Mouse (Mus musculus) lung, postnatal 0 days (tissue): ENCODE data around the gene Fdps. TPM values are rescaled to one million over a fixed set of nuclear protein-coding genes. Genes with fewer than 3 reads are reported as not detected.

ENCODE experiments used
- ATAC-seq: fragments of 200-750 bp; cut with Nextera tagmentation; 2 replicates; pipeline ENCODE4 v1.8.0; 2017; ENCODE audit warnings: moderate library complexity
- DNase-seq: peaks from one replicate; pipeline ENCODE4 v3.0.0-alpha.2; 2016; ENCODE audit warnings: low spot score
- H3K27ac ChIP-seq: fragments of 300-500 bp; sonication (generic); 2 replicates; pipeline ENCODE4 v1.5.1; 2014; ENCODE audit warnings: antibody characterized with exemption, mild to moderate bottlenecking, low read length, mixed read lengths
- H3K27me3 ChIP-seq: fragments of 300-500 bp; sonication (generic); replicated peaks from 2 replicates; pipeline ENCODE4 v1.6.1; 2014; ENCODE audit warnings: low read length, mixed read lengths; ENCODE audit not compliant: insufficient read depth
- H3K36me3 ChIP-seq: fragments of 300-500 bp; sonication (generic); 2 replicates; pipeline ENCODE4 v1.6.1; 2014; ENCODE audit warnings: low read length, mixed read lengths; ENCODE audit not compliant: insufficient read depth
- H3K4me1 ChIP-seq: fragments of 300-500 bp; sonication (generic); 2 replicates; pipeline ENCODE4 v1.6.1; 2014; ENCODE audit warnings: antibody characterized with exemption, low read depth, low read length, mixed read lengths; ENCODE audit not compliant: insufficient read depth
- H3K4me2 ChIP-seq: fragments of 300-500 bp; sonication (generic); replicated peaks from 2 replicates; pipeline ENCODE4 v1.6.1; 2014; ENCODE audit warnings: low read depth, mild to moderate bottlenecking, low read length, moderate library complexity, mixed read lengths
- H3K4me3 ChIP-seq: fragments of 300-500 bp; sonication (generic); 2 replicates; pipeline ENCODE4 v1.5.1; 2014; ENCODE audit warnings: low read depth, low read length
- H3K9ac ChIP-seq: fragments of 300-500 bp; sonication (generic); replicated peaks from 2 replicates; pipeline ENCODE4 v1.6.1; 2014; ENCODE audit warnings: low read depth, mild to moderate bottlenecking
- H3K9me3 ChIP-seq: fragments of 300-500 bp; sonication (generic); 2 replicates; pipeline ENCODE4 v1.6.1; 2016; ENCODE audit warnings: low read length, mixed read lengths
- CTCF ChIP-seq: IDR thresholded peaks from 2 replicates; pipeline ENCODE4 v1.5.1; 2016; ENCODE audit warnings: antibody characterized with exemption, mild to moderate bottlenecking
- EP300 ChIP-seq: IDR thresholded peaks from 2 replicates; pipeline ENCODE4 v1.6.1; 2016; ENCODE audit warnings: antibody characterized with exemption, mild to moderate bottlenecking, control low read depth
- WGBS: fragments of 180-500 bp; shearing (Covaris S2); extraction: QIAGEN DNeasy Blood & Tissue Kit; methylation state at CpG from one replicate; pipeline ENCODE4 v1.1.7; 2014; 5-methylcytosine and 5-hydroxymethylcytosine counted together
- polyA plus RNA-seq: library from polyadenylated mRNA; unstranded; fragments of >200 nt; fragmentation: Nextera tagmentation; extraction: Ambion mirVana; gene quantifications from 2 replicates; pipeline ENCODE4 v1.2.1, GENCODE M21; 2015

The Fdps gene
- polyA plus RNA-seq, 1 experiment from 2014 or later = 185 TPM

GRCm38 (mm10) chr3:89136365-89136764 lies 34.6 kb upstream of the Fdps start:
- Histone ChIP-seq H3K9ac (no peak overlapping the region), H3K4me3 (no peak overlapping the region), H3K36me3 (no peaks in the 10 kb centered on the region), H3K27ac (no peak overlapping the region), H3K4me1 (no peaks in the 10 kb centered on the region), H3K27me3 (no peaks in the 10 kb centered on the region), H3K4me2 (no peak overlapping the region), H3K9me3 (no peaks in the 10 kb centered on the region)
- no peak for DNase-seq
- 33% methylated on average over 9 of the region's 9 CpGs for WGBS
- peak; percentile 54; the same call in 1 of the 2 replicates for ATAC-seq
- TF ChIP-seq CTCF (peak; percentile 36), EP300 (no peak)

GRCm38 (mm10) chr3:89135958-89136357 lies 34.2 kb upstream of the Fdps start, which contains the start of gene Pklr:
TSS of gene Pklr (plus strand) at chr3:89136142.
- H3K4me3 ChIP-seq = no peak within 1 kb of the TSS
- H3K9ac ChIP-seq = no peak within 1 kb of the TSS
- 65% methylated on average over 3 of the region's 3 CpGs for WGBS
- no peaks in the 10 kb centered on the region for H3K4me1 ChIP-seq
- ATAC-seq (no peak), DNase-seq (no peak)
- H3K27me3 ChIP-seq = no peaks in the 10 kb centered on the region
- H3K4me2 ChIP-seq = no peak within 1 kb of the TSS
- TF ChIP-seq EP300 (no peak), CTCF (no peak)
- no peaks in the 10 kb centered on the region for H3K9me3 ChIP-seq
- no peaks in the 10 kb centered on the region for H3K36me3 ChIP-seq
- H3K27ac ChIP-seq = no peak within 1 kb of the TSS

GRCm38 (mm10) chr3:89133752-89134151 lies 32.0 kb upstream of the Fdps start:
- Histone ChIP-seq H3K4me1 (no peaks in the 10 kb centered on the region), H3K9me3 (no peaks in the 10 kb centered on the region), H3K27ac (no peak overlapping the region), H3K4me2 (no peak overlapping the region), H3K9ac (no peak overlapping the region), H3K4me3 (no peak overlapping the region), H3K27me3 (no peaks in the 10 kb centered on the region), H3K36me3 (no peaks in the 10 kb centered on the region)
- ATAC-seq (no peak), DNase-seq (no peak)
- TF ChIP-seq CTCF = no peak
- no peak for TF ChIP-seq EP300
- 60% methylated on average over 1 of the region's 1 CpGs for WGBS

GRCm38 (mm10) chr3:89133063-89133450 lies 31.3 kb upstream of the Fdps start:
- no peaks in the 10 kb centered on the region for H3K27me3 ChIP-seq
- no peaks in the 10 kb centered on the region for H3K36me3 ChIP-seq
- ATAC-seq (no peak), DNase-seq (no peak)
- no peak overlapping the region for H3K4me3 ChIP-seq
- no peak overlapping the region for H3K4me2 ChIP-seq
- H3K9ac ChIP-seq = no peak overlapping the region
- no peak overlapping the region for H3K27ac ChIP-seq
- H3K9me3 ChIP-seq = no peaks in the 10 kb centered on the region
- WGBS = 70% methylated on average over 7 of the region's 7 CpGs
- no peak for TF ChIP-seq EP300
- no peak for TF ChIP-seq CTCF
- no peaks in the 10 kb centered on the region for H3K4me1 ChIP-seq

- Histone ChIP-seq H3K36me3 (no peaks in the 10 kb centered on the region), H3K9ac (no peak overlapping the region), H3K27me3 (no peaks in the 10 kb centered on the region), H3K4me3 (0 out of 2 replicates have a peak overlapping the region, but pooled peaks have one; percentile 8), H3K4me2 (peak overlapping the region; percentile 52), H3K27ac (no peak overlapping the region), H3K9me3 (no peaks in the 10 kb centered on the region), H3K4me1 (no peaks in the 10 kb centered on the region)
- TF ChIP-seq CTCF = peak; percentile 67
- no peak for TF ChIP-seq EP300
- 14% methylated on average over 29 of the region's 30 CpGs for WGBS
- ATAC-seq (peak; percentile 37; the same call in 1 of the 2 replicates), DNase-seq (peak; percentile 42)
Observed at GRCm38 (mm10) chr3:89132285-89133062, 30.7 kb upstream of the Fdps start.

GRCm38 (mm10) chr3:89131816-89132215 lies 30.1 kb upstream of the Fdps start:
- H3K4me1 ChIP-seq = no peaks in the 10 kb centered on the region
- H3K27ac ChIP-seq = no peak overlapping the region
- no peaks in the 10 kb centered on the region for H3K9me3 ChIP-seq
- H3K27me3 ChIP-seq = no peaks in the 10 kb centered on the region
- TF ChIP-seq EP300 = no peak
- TF ChIP-seq CTCF = no peak
- H3K4me3 ChIP-seq = no peak overlapping the region
- no peak for DNase-seq
- ATAC-seq = no peak
- 44% methylated on average over 4 of the region's 4 CpGs for WGBS
- H3K36me3 ChIP-seq = no peaks in the 10 kb centered on the region
- peak overlapping the region; percentile 52; the same call in 1 of the 2 replicates for H3K4me2 ChIP-seq
- H3K9ac ChIP-seq = no peak overlapping the region
